Mouse (Mus musculus): ENCODE data around the gene Gm20909. TPM values are rescaled to one million over a fixed set of nuclear protein-coding genes. Genes with fewer than 3 reads are reported as not detected.
"Not testable (repeated sequence)": the region's sequence is repeated elsewhere in the genome, so short reads cannot be mapped to it uniquely, and the experiment has no call there.

Gene Gm20909
- total RNA-seq (2017): not detected in 2 replicates

DNA sequence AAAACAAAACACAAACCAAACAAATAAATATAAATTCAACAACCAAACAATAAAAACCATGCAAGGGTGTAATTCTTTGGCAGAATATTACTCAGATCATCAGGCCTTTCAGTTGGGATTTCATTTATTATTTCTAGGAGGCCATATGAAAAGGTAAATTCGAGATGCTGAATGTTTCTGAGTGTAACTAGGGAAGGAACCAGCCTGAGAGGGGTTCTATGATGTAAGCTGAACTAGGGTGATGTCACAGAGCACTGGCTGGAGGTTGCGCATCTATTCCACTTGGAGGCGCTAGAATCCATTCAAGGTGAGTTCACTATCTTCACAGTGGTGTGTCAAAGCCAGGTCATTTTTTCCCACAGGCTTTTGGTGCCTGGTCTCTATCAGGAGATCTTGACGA lies at the start of gene Gm20909:
Gm20909 (plus strand) TSS at position 301 of the 400 bp plus-strand sequence.
- not testable (repeated sequence) for ATAC-seq (replicated peaks; ENCODE audit: low read depth, poor library complexity, severe bottlenecking)

Other genes starting within 250 kb of the Gm20909 start
- not detected in 2 replicates for gene Gm29866, start 170.9 kb upstream of the Gm20909 start, total RNA-seq (2017)
- gene Gm20865, start 77.0 kb downstream of the Gm20909 start, total RNA-seq (2017): not detected in 2 replicates